Mouse (Mus musculus): ENCODE measurements around the gene Rsad1.

Rsad1 gene

DNA sequence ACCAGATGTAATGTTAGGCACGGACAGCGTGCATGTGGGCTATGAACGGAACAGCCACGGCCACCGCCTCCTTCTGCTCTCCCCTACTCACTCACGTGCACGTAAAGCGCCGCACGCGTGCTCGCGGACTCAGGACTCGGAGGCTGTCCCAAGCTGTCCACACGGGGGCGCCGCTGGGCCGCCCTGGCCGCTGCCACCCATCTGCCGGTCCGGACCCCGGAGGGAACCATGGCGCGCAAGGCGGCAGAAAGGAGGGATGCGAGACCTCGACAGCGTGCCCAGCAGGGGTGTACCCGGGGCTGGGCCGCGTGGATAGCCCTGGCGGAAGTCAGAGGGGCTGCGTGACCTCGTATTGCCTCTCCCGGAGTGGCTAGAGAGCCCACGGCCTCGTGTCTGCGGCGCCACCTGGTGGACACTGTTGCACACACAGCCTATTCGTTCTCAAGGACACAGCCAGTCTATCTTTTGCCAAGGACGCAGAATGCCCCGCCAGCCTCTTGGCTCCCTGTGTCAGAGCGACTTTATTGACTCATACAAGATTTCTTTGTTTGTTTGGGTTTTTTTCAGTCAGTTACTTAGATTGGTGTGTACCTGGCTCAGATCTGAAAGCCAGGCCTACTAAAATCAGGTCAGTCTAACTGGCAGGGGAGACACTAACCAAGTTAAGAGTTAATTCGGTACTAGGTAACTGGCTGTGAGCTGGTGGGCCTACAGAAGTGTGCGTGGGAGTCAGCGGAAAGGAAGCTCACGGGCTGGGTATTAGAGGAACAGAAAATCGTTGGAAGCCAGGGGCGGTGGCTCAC, at the start of gene Rsad1:
Gene Rsad1 (minus strand): TSS at position 368 of the 803 bp plus-strand sequence.
- peaks cover 26% of the 10 kb centered on the region for H3K4me1 ChIP-seq (replicated peaks; ENCODE audit: low read depth, low read length)
- no peaks in the 10 kb centered on the region for H3K36me3 ChIP-seq (ENCODE audit: insufficient read depth, low read length)
- peak within 1 kb of the TSS; percentile 88 for H3K4me3 ChIP-seq (replicated peaks; ENCODE audit: low read length)
- peaks cover 9% of the 10 kb centered on the region for H3K27me3 ChIP-seq (ENCODE audit: insufficient read depth, low read length)
- TF ChIP-seq POU5F1 (IDR thresholded peaks at IDR 0.05; ENCODE audit: borderline replicate concordance, low read length) = no peak
- TF ChIP-seq NANOG (IDR thresholded peaks at IDR 0.05; ENCODE audit: borderline replicate concordance, low read length) = no peak
- peak; percentile 54 for TF ChIP-seq CTCF (conservative IDR thresholded peaks at IDR 0.05; ENCODE audit: low read length)
- no peaks in the 10 kb centered on the region for H3K9me3 ChIP-seq (ENCODE audit: low read length)

DNA sequence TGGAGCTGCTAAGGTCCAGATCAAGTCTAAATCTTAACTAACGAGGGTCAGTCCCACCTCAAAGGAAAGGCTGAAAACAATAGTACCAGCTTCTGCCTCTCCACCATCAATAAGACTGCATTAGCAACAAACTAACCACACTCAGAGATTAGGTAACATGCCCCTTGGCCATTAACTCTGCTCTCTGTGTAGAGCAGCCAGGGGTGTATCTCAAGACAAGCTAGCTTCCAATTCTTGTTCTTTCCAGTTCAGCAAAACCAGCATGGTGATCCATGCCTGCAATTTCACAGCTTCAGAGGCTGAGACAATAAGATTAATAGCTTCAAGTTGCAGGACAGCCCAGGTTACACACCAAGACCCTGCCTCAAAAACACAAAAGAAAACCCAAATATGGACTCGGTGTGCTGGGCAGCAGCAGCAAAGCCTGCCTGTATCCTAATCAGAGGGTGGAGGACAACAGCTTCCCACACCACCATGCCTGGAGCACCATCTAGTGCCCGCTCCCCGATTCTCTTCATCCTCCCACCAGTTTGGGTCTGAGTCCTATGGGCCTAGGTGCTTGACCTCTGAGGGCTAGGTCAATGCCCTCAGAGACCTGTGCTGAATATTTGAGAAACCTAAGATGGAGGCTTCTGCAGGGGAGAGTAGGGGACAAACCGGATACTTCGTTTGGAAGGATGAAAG, 49.5 kb upstream of the Rsad1 start:
- Histone ChIP-seq H3K4me3 (replicated peaks; ENCODE audit: low read length) (no peak overlapping the region), H3K36me3 (ENCODE audit: insufficient read depth, low read length) (no peaks in the 10 kb centered on the region), H3K4me1 (replicated peaks; ENCODE audit: low read depth, low read length) (peaks cover 44% of the 10 kb centered on the region), H3K27me3 (ENCODE audit: insufficient read depth, low read length) (peaks cover 33% of the 10 kb centered on the region), H3K9me3 (ENCODE audit: low read length) (no peaks in the 10 kb centered on the region)
- TF ChIP-seq NANOG (IDR thresholded peaks at IDR 0.05; ENCODE audit: borderline replicate concordance, low read length) = no peak
- TF ChIP-seq CTCF (conservative IDR thresholded peaks at IDR 0.05; ENCODE audit: low read length) = no peak
- no peak for TF ChIP-seq POU5F1 (IDR thresholded peaks at IDR 0.05; ENCODE audit: borderline replicate concordance, low read length)

- H3K4me3 ChIP-seq (replicated peaks; ENCODE audit: low read length) = no peak overlapping the region
- TF ChIP-seq POU5F1 (IDR thresholded peaks at IDR 0.05; ENCODE audit: borderline replicate concordance, low read length) (no peak), NANOG (IDR thresholded peaks at IDR 0.05; ENCODE audit: borderline replicate concordance, low read length) (no peak), CTCF (conservative IDR thresholded peaks at IDR 0.05; ENCODE audit: low read length) (no peak)
- peaks cover 38% of the 10 kb centered on the region for H3K4me1 ChIP-seq (replicated peaks; ENCODE audit: low read depth, low read length)
- no peaks in the 10 kb centered on the region for H3K9me3 ChIP-seq (ENCODE audit: low read length)
- peaks cover 21% of the 10 kb centered on the region for H3K27me3 ChIP-seq (ENCODE audit: insufficient read depth, low read length)
- H3K36me3 ChIP-seq (ENCODE audit: insufficient read depth, low read length) = no peaks in the 10 kb centered on the region
Observed at GRCm38 (mm10) chr11:94597319-94597718, 48.3 kb upstream of the Rsad1 start.

DNA sequence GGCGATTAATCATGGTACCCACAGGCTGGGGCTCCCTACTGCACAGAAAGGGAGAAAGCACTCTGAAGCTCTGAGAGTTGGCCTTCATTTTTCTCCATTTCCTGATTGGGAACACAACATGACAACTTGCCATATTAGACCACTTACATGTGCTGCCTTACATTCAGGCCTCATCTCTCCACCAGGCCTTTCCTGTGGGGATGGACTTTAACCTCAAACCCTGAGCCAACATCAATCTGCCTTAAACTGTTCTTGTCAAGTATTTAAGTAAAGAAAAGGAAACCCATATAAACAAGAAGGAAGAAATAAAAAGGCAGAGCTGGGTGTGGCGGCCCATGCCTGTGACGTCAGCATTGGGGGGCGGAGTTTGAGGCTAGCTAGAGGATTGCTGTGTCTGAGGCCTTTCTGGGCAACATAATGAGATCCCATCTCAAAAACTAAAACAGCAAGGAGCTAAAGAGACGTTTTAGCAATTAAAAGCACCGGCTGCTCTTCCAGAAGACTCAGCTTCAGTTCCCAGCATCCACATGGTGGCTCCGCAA, 47.3 kb upstream of the Rsad1 start:
- no peak for TF ChIP-seq POU5F1 (IDR thresholded peaks at IDR 0.05; ENCODE audit: borderline replicate concordance, low read length)
- TF ChIP-seq NANOG (IDR thresholded peaks at IDR 0.05; ENCODE audit: borderline replicate concordance, low read length) = no peak
- TF ChIP-seq CTCF (conservative IDR thresholded peaks at IDR 0.05; ENCODE audit: low read length) = no peak
- no peak overlapping the region for H3K4me3 ChIP-seq (replicated peaks; ENCODE audit: low read length)
- no peaks in the 10 kb centered on the region for H3K9me3 ChIP-seq (ENCODE audit: low read length)
- no peaks in the 10 kb centered on the region for H3K36me3 ChIP-seq (ENCODE audit: insufficient read depth, low read length)
- peaks cover 15% of the 10 kb centered on the region for H3K27me3 ChIP-seq (ENCODE audit: insufficient read depth, low read length)
- H3K4me1 ChIP-seq (replicated peaks; ENCODE audit: low read depth, low read length) = peaks cover 40% of the 10 kb centered on the region

DNA sequence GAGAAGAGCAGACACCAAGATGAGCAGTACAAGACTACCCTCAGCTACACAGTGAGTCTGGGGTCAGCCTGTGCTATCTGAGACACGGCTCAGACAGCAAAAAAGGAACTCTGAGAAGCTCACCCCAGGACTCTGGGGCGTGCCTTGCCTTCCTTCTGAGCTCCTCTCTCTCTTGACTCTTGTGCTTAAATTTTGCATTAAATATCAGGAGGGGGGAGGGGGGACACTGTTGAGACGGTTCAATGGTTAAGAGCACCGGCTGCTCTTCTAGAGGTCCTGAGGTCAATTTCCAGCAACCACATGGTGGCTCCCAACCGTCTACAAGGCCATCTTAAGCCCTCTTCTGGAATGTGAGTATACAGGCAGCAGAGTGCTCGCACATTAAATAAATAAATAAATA, 38.5 kb upstream of the Rsad1 start:
- Histone ChIP-seq H3K9me3 (ENCODE audit: low read length) (no peaks in the 10 kb centered on the region), H3K27me3 (ENCODE audit: insufficient read depth, low read length) (no peaks in the 10 kb centered on the region)
- TF ChIP-seq POU5F1 (IDR thresholded peaks at IDR 0.05; ENCODE audit: borderline replicate concordance, low read length) = no peak
- no peak for TF ChIP-seq CTCF (conservative IDR thresholded peaks at IDR 0.05; ENCODE audit: low read length)
- TF ChIP-seq NANOG (IDR thresholded peaks at IDR 0.05; ENCODE audit: borderline replicate concordance, low read length) = no peak

DNA sequence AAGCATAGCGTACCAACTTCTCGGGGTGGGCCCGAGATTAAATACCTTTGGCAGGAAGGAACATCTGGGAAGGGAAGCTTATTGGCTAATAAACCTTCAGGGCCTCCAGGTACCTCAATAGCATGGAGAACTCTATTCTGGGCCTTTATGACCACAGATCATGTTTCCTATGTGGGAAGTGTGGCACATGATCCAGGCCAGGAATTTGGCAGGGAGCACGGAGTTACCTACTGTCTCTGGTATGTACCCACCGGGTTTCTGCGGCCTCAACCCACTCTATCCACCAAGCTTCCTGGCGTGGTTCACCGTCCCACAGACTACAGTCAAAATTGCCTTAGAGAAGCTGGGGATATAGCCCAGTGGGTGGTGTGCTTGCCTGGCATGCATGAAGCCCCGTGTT, 36.0 kb upstream of the Rsad1 start:
- H3K4me3 ChIP-seq (replicated peaks; ENCODE audit: low read length) = no peak overlapping the region
- no peaks in the 10 kb centered on the region for H3K27me3 ChIP-seq (ENCODE audit: insufficient read depth, low read length)
- peaks cover 30% of the 10 kb centered on the region for H3K4me1 ChIP-seq (replicated peaks; ENCODE audit: low read depth, low read length)
- no peaks in the 10 kb centered on the region for H3K9me3 ChIP-seq (ENCODE audit: low read length)
- no peaks in the 10 kb centered on the region for H3K36me3 ChIP-seq (ENCODE audit: insufficient read depth, low read length)
- no peak for TF ChIP-seq POU5F1 (IDR thresholded peaks at IDR 0.05; ENCODE audit: borderline replicate concordance, low read length)
- TF ChIP-seq NANOG (IDR thresholded peaks at IDR 0.05; ENCODE audit: borderline replicate concordance, low read length) = no peak
- no peak for TF ChIP-seq CTCF (conservative IDR thresholded peaks at IDR 0.05; ENCODE audit: low read length)

More for the DNA sequence above, 38.5 kb upstream of the Rsad1 start:
- H3K4me1 ChIP-seq (replicated peaks; ENCODE audit: low read depth, low read length) = peaks cover 30% of the 10 kb centered on the region
- no peaks in the 10 kb centered on the region for H3K36me3 ChIP-seq (ENCODE audit: insufficient read depth, low read length)
- no peak overlapping the region for H3K4me3 ChIP-seq (replicated peaks; ENCODE audit: low read length)

- Histone ChIP-seq H3K4me3 (replicated peaks; ENCODE audit: low read length) (no peak overlapping the region), H3K9me3 (ENCODE audit: low read length) (no peaks in the 10 kb centered on the region), H3K27me3 (ENCODE audit: insufficient read depth, low read length) (no peaks in the 10 kb centered on the region), H3K4me1 (replicated peaks; ENCODE audit: low read depth, low read length) (peaks cover 41% of the 10 kb centered on the region), H3K36me3 (ENCODE audit: insufficient read depth, low read length) (no peaks in the 10 kb centered on the region)
- no peak for TF ChIP-seq NANOG (IDR thresholded peaks at IDR 0.05; ENCODE audit: borderline replicate concordance, low read length)
- TF ChIP-seq CTCF (conservative IDR thresholded peaks at IDR 0.05; ENCODE audit: low read length) = no peak
- TF ChIP-seq POU5F1 (IDR thresholded peaks at IDR 0.05; ENCODE audit: borderline replicate concordance, low read length) = no peak
Observed at GRCm38 (mm10) chr11:94580111-94580740, 31.2 kb upstream of the Rsad1 start.

DNA sequence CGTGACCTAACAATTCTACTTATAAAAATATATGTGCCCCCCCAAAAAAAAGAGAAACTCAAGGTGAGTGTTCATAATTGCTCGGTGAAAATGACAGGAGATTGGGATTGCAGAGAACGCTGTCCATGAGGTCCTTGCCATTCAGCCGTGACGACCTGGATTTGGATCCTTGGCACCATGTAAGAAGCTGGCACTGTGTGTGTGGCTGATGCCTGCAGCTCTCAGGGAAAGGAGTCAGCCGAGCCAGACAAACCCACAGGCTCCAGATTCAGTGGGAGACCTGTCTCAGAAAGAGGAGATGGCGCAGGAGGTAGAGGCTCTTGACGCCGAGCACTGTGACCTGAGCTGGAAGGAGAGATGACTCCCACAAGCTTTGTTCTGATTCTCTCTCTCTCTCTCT, 27.3 kb upstream of the Rsad1 start:
- TF ChIP-seq POU5F1 (IDR thresholded peaks at IDR 0.05; ENCODE audit: borderline replicate concordance, low read length) (no peak), CTCF (conservative IDR thresholded peaks at IDR 0.05; ENCODE audit: low read length) (no peak), NANOG (IDR thresholded peaks at IDR 0.05; ENCODE audit: borderline replicate concordance, low read length) (no peak)
- H3K36me3 ChIP-seq (ENCODE audit: insufficient read depth, low read length) = no peaks in the 10 kb centered on the region
- H3K27me3 ChIP-seq (ENCODE audit: insufficient read depth, low read length) = peaks cover 7% of the 10 kb centered on the region; the same call in 1 of the 2 replicates
- no peak overlapping the region for H3K4me3 ChIP-seq (replicated peaks; ENCODE audit: low read length)
- peaks cover 54% of the 10 kb centered on the region for H3K4me1 ChIP-seq (replicated peaks; ENCODE audit: low read depth, low read length)
- H3K9me3 ChIP-seq (ENCODE audit: low read length) = no peaks in the 10 kb centered on the region

All from E14TG2a.4 (cell line).